Mouse (Mus musculus) ES-E14 (cell line): ENCODE measurements around the gene Hsp90aa1. TPM values are rescaled to one million over a fixed set of nuclear protein-coding genes. Genes with fewer than 3 reads are reported as not detected.
A peak's percentile ranks its signal among the peaks of the same experiment; 100 is the strongest.

Source experiments
- DNase-seq: peaks from one replicate; pipeline ENCODE4 v3.0.0-alpha.2; 2013; ENCODE audit warnings: low read depth, low spot score
- H3K27ac ChIP-seq: 2 replicates; pipeline ENCODE4 v1.5.1; 2012; ENCODE audit warnings: low read depth, mild to moderate bottlenecking, low read length, moderate library complexity, mixed read lengths; ENCODE audit not compliant: poor library complexity, insufficient read depth, severe bottlenecking
- H3K36me3 ChIP-seq: 2 replicates; pipeline ENCODE4 v1.6.1; 2012; ENCODE audit warnings: mild to moderate bottlenecking, low read length, moderate library complexity, mixed read lengths; ENCODE audit not compliant: control insufficient read depth, poor library complexity, insufficient read depth, severe bottlenecking
- H3K4me1 ChIP-seq, 2 experiments: fragments of 150-350 bp in 1 of 2; sonication (generic) in 1 of 2; 2 replicates each; pipeline ENCODE4 v1.6.1; 2012; ENCODE audit warnings: low read length in 2 of 2, mild to moderate bottlenecking in 1 of 2, mixed read lengths in 1 of 2; ENCODE audit not compliant: control insufficient read depth in 2 of 2, insufficient read depth in 2 of 2, poor library complexity in 1 of 2
- H3K4me3 ChIP-seq, 2 experiments: fragments of 150-350 bp in 1 of 2; sonication (generic) in 1 of 2; 2 replicates each; pipeline ENCODE4 v1.5.1; 2012; ENCODE audit warnings: low read length in 2 of 2, low read depth in 1 of 2, mild to moderate bottlenecking in 1 of 2, mixed read lengths in 1 of 2; ENCODE audit not compliant: insufficient read depth in 1 of 2, poor library complexity in 1 of 2, severe bottlenecking in 1 of 2
- H3K9ac ChIP-seq: 2 replicates; pipeline ENCODE4 v1.6.1; 2012; ENCODE audit warnings: low read depth, mild to moderate bottlenecking, low read length, mixed read lengths; ENCODE audit not compliant: poor library complexity, insufficient read depth, severe bottlenecking
- H3K9me3 ChIP-seq: fragments of 150-350 bp; sonication (generic); 2 replicates; pipeline ENCODE4 v1.6.1; 2012; ENCODE audit warnings: low read depth, mild to moderate bottlenecking, low read length; ENCODE audit not compliant: control insufficient read depth, insufficient read depth
- CHD2 ChIP-seq: IDR thresholded peaks from 2 replicates; pipeline ENCODE4 v1.6.1; 2014; ENCODE audit warnings: mild to moderate bottlenecking, low read depth, low read length, inconsistent platforms
- HCFC1 ChIP-seq: IDR thresholded peaks from 2 replicates; pipeline ENCODE4 v1.6.1; 2012; ENCODE audit warnings: low read length, inconsistent platforms, borderline replicate concordance; ENCODE audit not compliant: insufficient read depth
- MAFK ChIP-seq: IDR thresholded peaks from 2 replicates; pipeline ENCODE4 v1.6.1; 2014; ENCODE audit warnings: mild to moderate bottlenecking, low read depth, low read length, inconsistent platforms; ENCODE audit not compliant: insufficient read depth
- ZC3H11A ChIP-seq: IDR thresholded peaks from 2 replicates; pipeline ENCODE4 v1.6.1; 2012; ENCODE audit warnings: low read depth, mild to moderate bottlenecking, inconsistent platforms, low read length, borderline replicate concordance
- ZNF384 ChIP-seq: IDR thresholded peaks from 2 replicates; pipeline ENCODE4 v1.6.1; 2012; ENCODE audit warnings: low read depth, low read length, inconsistent platforms
- in situ Hi-C, 2 experiments: fragments of 600-800 bp; cut with MboI; formaldehyde crosslinking; loops; one replicate each; pipeline ENCODE4 v1.15.1; 2025; ENCODE audit warnings: low sequenced_read_pairs in 2 of 2, inconsistent platforms in 1 of 2; ENCODE audit not compliant: unreplicated experiment in 2 of 2
- total RNA-seq: library from RNA; depleted of rRNA; stranded (reverse); fragments of 300-350 nt; gene quantifications from 2 replicates; pipeline ENCODE4 v1.2.3, GENCODE M21; 2012

Gene Hsp90aa1
- total RNA-seq, 1 experiment = 2,383 TPM

DNA sequence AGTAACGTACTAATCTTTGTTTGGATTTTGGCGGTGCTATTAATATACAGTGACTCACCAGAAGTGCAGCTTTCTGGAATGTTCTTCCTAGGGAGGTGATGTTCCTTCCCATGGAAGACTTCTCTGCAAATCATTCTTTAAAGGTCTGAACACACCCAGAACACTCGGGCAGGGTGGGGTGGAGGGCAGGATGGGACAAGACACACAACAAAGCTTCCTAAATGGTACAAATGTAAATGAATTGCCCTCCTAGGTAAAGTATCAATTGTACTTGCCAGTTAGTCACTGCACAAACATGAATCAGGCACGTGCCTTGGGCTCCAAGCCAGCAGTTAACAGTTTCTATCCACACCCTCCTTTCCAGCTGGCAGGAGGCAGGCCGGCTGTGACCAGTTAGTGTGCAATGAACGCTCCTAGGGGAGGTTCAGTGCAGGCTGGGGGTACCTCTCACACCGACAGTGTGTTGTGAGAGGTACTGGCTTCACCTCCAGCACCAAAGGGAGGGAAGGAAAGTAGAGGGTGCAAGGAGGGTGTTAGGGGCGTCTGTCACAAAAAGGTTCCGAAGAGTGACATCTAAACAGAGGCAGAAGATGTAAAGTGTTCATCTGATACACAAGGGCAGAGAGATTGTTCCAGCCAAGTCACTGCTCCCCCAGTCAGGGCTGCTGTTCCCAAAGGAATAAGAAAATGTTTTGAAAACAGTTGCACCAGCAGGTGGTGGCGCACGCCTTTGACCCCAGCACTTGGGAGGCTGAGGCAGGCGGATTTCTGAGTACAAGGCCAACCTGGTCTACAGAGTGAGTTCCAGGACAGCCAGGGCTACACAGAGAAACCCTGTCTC, 14.4 kb downstream of the Hsp90aa1 start:
- H3K4me3 ChIP-seq = no peak overlapping the region
- TF ChIP-seq ZNF384 (0 out of 2 replicates have a peak, but pooled peaks have one; percentile 15), MAFK (no peak), ZC3H11A (no peak)
- DNase-seq = peak; percentile 72
- H3K4me1 ChIP-seq = peaks cover 0 to 4% of the 10 kb centered on the region in 2 experiments; a peak in 2 of 4 replicates
- no peak overlapping the region for H3K9ac ChIP-seq
- H3K27ac ChIP-seq = peak overlapping the region; percentile 78
- H3K9me3 ChIP-seq = no peaks in the 10 kb centered on the region
- H3K36me3 ChIP-seq = peaks cover 22% of the 10 kb centered on the region
- in situ Hi-C loops = loop anchor here in 1 of 2 experiments (10.0 to 25.0 kb wide), 2 partner anchors 273 to 849 kb away; partner anchors contain the start of gene Eif5

DNA sequence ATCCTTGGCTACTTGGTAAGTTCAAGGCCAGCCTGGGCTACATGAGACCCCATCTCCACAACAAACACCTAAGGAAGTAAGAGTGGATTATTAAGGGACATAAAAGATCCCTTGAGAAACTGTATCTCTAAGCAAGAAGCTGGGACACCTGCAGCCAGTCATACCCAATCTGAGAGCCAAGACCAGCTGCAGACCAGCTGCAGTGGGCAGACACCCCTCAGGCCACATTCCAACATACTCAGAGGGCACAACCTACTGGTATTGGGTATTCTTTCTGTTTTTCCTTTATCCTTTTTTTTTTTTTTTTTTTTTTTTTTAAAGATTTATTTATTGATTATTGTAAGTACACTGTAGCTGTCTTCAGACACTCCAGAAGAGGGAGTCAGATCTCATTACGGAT, 18.9 kb downstream of the Hsp90aa1 start:
- H3K4me1 ChIP-seq = peaks cover 0 to 8% of the 10 kb centered on the region in 2 experiments; a peak in 2 of 4 replicates
- DNase-seq = no peak

DNA sequence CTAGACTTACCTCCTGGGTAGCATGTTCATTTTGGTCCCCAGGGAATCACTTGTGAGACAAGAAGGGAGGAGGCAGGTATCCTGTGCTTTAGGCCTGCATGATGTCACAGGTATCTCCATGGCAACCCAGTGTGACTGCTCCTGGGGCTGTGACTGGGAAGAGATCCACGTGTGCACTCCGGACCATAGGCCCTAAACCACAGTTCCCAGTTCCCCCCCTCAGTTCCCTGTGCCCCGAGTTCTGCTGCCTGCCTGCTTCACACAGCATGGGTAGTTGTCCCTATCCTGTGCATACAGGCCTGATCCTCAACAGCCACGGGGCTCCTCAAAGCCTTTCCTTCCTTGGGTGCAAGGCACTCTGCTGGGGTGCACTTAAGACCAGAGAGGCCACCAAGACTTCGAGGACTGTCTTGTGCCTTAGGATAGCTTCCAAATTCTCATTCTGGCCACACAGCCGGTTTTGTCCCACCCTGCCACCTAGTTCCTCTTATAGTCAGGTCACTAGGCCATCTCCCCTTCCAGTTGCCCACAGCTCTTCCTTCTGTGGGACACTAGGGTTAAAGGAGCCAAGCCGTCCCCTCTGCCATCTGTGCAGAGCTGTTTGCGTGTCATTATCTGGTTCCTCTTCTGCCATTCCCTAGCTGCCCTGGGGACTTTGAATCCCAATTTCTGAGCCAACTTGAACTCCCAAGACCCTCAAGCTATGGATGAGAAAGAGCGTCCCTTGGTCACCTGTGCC, 19.8 kb downstream of the Hsp90aa1 start, which contains the start of gene 1700001K19Rik:
TSS of gene 1700001K19Rik (minus strand) at position 59 of the 739 bp plus-strand sequence.
- Histone ChIP-seq H3K4me1 (peaks cover 0 to 7% of the 10 kb centered on the region in 2 experiments; a peak in 2 of 4 replicates), H3K9me3 (no peaks in the 10 kb centered on the region), H3K36me3 (no peaks in the 10 kb centered on the region; the same call in 1 of the 2 replicates), H3K27ac (no peak within 1 kb of the TSS), H3K4me3 (no peak within 1 kb of the TSS), H3K9ac (no peak within 1 kb of the TSS)
- TF ChIP-seq ZNF384 (no peak), MAFK (no peak), CHD2 (no peak), HCFC1 (no peak), ZC3H11A (no peak)
- no peak for DNase-seq
- in situ Hi-C loops = loop anchor here in 1 of 2 experiments (10.0 to 25.0 kb wide), 2 partner anchors 268 to 855 kb away; partner anchors contain the start of gene Eif5

More for the DNA sequence above, 18.9 kb downstream of the Hsp90aa1 start:
- no peak overlapping the region for H3K9ac ChIP-seq
- H3K4me3 ChIP-seq = no peak overlapping the region
- H3K27ac ChIP-seq = no peak overlapping the region
- TF ChIP-seq ZNF384 (no peak), ZC3H11A (no peak), HCFC1 (no peak), CHD2 (no peak), MAFK (no peak)
- no peaks in the 10 kb centered on the region for H3K9me3 ChIP-seq
- H3K36me3 ChIP-seq = no peaks in the 10 kb centered on the region; the same call in 1 of the 2 replicates
- in situ Hi-C loops = loop anchor here in 1 of 2 experiments (10.0 to 25.0 kb wide), 2 partner anchors 269 to 854 kb away; partner anchors contain the start of gene Eif5

DNA sequence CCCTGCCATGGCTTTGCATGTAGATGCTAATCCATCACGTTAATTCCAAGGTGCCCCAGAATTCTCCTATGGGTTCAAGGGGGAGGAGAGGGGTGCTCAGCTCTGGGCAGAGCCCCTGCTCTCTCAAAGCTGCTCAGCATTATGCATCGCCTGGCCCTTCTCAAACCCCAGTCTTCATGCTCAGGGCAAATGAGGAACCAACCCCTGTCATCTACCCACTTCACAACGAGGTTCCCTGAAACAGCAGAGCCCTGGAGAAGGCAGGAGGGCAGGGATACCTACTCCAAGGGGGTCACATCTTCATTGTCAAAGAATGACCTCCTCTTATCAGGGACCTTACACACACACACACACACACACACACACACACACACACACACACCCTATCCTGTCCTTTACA, 20.6 kb downstream of the Hsp90aa1 start:
- Histone ChIP-seq H3K27ac (no peak overlapping the region), H3K4me1 (peaks cover 0 to 10% of the 10 kb centered on the region in 2 experiments; a peak in 1 of 4 replicates), H3K9ac (no peak overlapping the region), H3K36me3 (no peaks in the 10 kb centered on the region), H3K9me3 (no peaks in the 10 kb centered on the region), H3K4me3 (no peak overlapping the region)
- in situ Hi-C loops = loop anchor here in 1 of 2 experiments (10.0 to 25.0 kb wide), 2 partner anchors 267 to 855 kb away; partner anchors contain the start of gene Eif5
- DNase-seq = no peak
- no peak for TF ChIP-seq MAFK
- TF ChIP-seq CHD2 = no peak
- TF ChIP-seq HCFC1 = no peak
- no peak for TF ChIP-seq ZNF384
- TF ChIP-seq ZC3H11A = no peak
